Mouse (Mus musculus): ENCODE measurements around the gene Cnnm1.

GRCm38 (mm10) chr19:43427446-43428224, 12.6 kb upstream of the Cnnm1 start:
- TF ChIP-seq CTCF (IDR thresholded peaks at IDR 0.05 in 2 of 3, conservative IDR thresholded peaks at IDR 0.05 in 1 of 3; ENCODE audit: control insufficient read depth in 1 of 3, insufficient read depth in 1 of 3, low read depth in 2 of 3, low read length in 3 of 3, poor library complexity in 1 of 3, severe bottlenecking in 1 of 3) = no peak
- no peak for TF ChIP-seq SIN3A (IDR thresholded peaks at IDR 0.05; ENCODE audit: low read length)
- TF ChIP-seq MAZ (IDR thresholded peaks at IDR 0.05; ENCODE audit: low read depth, low read length) = no peak
- TF ChIP-seq E2F4 (IDR thresholded peaks at IDR 0.05; ENCODE audit: borderline replicate concordance, low read depth, low read length) = no peak
- no peak for TF ChIP-seq TBP (IDR thresholded peaks at IDR 0.05; ENCODE audit: low read depth, low read length)
- no peak for TF ChIP-seq MAFK (IDR thresholded peaks at IDR 0.05; ENCODE audit: borderline replicate concordance, low read depth, low read length)
- no peak for TF ChIP-seq JUND (IDR thresholded peaks at IDR 0.05; ENCODE audit: low read depth, low read length)
- TF ChIP-seq POLR2A (IDR thresholded peaks at IDR 0.05; ENCODE audit: control insufficient read depth in 1 of 2, insufficient read depth in 1 of 2, low read depth in 1 of 2, low read length in 2 of 2, poor library complexity in 1 of 2) = no peak
- no peak for TF ChIP-seq ZNF384 (IDR thresholded peaks at IDR 0.05; ENCODE audit: low read depth, low read length)
- no peak for TF ChIP-seq CHD2 (IDR thresholded peaks at IDR 0.05; ENCODE audit: low read length)
- no peak for TF ChIP-seq TAL1 (IDR thresholded peaks at IDR 0.05; ENCODE audit: low read length)
